Mouse (Mus musculus) retina, postnatal 1 day (tissue): ENCODE results near the gene Nkx6-1.

Source experiments
- DNase-seq: peaks from one replicate; pipeline ENCODE4 v3.0.0-alpha.2; 2012

Nkx6-1 gene

DNA sequence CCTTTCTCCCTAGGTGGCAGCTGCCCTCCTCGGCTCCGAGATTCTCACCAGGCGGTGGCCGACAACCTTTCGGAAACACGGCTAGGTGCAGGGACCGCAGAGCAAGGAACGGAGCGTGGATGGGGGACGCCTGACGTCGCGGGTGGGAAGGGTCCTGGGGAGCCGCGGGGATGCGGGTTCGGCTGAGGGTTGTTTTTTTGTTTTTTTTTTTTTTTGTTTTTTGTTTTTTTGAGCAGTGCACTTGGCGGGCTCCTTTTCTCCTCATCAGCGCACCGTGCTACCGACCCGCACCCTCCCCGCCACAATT lies 5.9 kb downstream of the Nkx6-1 start:
- peak; percentile 53 for DNase-seq

- peak; percentile 44 for DNase-seq
Measured at GRCm38 (mm10) chr5:101658188-101658983, 6.4 kb downstream of the Nkx6-1 start.

- peak; percentile 21 for DNase-seq
Measured at GRCm38 (mm10) chr5:101657698-101658097, 7.1 kb downstream of the Nkx6-1 start.

DNA sequence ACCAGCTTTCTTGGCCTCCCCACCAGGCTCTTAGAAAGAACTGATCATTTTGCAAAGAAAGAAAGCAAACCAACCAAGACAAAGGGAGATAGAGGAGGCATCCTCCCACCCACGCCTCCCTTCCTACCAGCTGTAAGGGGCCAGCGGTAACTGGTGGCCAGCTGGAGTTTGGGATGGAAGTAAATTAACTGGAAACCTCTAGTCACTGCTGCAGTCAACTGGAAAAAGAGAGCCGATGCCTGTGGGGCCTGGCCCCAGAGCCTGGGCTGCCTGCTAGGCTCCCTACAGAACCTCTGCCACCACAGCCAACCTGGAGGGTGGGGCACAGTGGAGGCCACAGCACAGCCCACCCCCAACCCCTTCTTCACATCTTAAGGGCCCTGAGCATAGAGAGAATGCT lies 8.7 kb downstream of the Nkx6-1 start:
- DNase-seq: peak; percentile 54

- no peak for DNase-seq
Measured at GRCm38 (mm10) chr5:101655418-101655817, 9.4 kb downstream of the Nkx6-1 start.

DNA sequence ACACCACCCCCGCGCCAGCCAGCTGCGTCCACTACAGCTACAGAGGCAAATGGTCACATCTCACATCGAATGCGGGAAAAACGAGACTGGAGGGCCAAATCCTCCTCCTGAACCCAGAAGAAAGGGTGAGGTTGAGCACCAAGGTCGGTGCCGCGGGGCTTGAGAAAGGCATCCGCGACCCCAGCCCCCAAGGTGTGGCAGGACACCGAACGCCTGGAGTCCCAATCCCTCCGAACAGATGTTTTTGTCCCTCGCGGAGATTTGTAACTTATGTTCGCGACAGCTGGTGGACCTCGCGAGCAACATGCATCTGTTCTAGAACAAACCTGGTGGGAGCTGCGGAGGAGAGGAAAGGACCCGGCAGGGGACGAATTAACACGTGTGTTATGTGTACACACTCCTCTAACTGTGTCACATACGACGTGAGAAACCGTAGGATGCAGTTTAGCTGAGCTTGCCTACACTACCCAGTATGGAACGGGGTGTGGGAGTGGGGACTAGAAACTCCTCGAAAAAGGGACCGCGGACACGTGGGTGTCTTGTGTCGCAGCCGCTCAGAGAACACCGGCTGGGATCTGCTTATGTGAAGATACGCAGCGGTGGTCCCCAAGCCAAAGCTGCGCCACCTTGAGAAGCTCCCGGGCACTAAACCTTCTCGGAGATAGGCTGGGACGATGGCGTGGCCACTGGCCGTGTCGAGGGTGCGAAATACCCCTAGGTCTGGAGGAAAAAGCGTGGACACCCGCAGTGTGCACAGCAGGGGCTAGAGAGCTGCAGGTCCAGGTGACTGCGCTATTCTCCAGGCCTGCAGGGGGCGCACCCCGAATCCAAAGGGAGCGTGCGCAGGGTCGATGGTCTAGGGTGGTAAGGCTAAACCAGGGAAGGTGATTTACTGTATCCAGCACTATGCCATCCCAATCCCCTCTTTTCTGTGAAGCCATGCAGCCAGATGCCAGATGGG lies 16.8 kb downstream of the Nkx6-1 start:
- DNase-seq: peak; percentile 41

- no peak for DNase-seq
Measured at GRCm38 (mm10) chr5:101646961-101647575, 17.7 kb downstream of the Nkx6-1 start.

DNA sequence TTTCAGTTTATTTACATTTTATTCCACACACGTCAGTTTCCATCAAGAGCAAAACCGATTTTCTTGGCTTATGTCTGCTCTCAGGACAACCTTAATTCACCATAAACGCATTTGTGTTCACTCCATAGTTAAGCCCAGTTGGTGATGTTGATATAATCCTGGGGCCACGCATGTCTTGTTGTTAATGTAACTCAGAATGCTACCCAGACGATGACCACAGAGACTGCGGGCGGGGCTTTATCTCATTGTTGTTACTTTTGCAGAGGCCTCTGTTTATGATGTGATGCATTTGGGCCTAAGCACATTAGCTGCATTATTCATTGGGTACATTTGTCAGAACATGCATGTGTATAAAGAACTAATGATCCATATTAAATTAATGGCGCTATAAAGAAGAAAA lies 19.7 kb downstream of the Nkx6-1 start:
- DNase-seq: no peak

- DNase-seq: no peak
Measured at GRCm38 (mm10) chr5:101638101-101638500, 26.7 kb downstream of the Nkx6-1 start.
